Mouse (Mus musculus): ENCODE measurements at regions not wholly inside any gene's neighbourhood (a gene's known extent, or its start where the extent isn't known, plus 50 kb on each side); places are given as distances from the start of the nearest gene placed in this dataset.

DNA sequence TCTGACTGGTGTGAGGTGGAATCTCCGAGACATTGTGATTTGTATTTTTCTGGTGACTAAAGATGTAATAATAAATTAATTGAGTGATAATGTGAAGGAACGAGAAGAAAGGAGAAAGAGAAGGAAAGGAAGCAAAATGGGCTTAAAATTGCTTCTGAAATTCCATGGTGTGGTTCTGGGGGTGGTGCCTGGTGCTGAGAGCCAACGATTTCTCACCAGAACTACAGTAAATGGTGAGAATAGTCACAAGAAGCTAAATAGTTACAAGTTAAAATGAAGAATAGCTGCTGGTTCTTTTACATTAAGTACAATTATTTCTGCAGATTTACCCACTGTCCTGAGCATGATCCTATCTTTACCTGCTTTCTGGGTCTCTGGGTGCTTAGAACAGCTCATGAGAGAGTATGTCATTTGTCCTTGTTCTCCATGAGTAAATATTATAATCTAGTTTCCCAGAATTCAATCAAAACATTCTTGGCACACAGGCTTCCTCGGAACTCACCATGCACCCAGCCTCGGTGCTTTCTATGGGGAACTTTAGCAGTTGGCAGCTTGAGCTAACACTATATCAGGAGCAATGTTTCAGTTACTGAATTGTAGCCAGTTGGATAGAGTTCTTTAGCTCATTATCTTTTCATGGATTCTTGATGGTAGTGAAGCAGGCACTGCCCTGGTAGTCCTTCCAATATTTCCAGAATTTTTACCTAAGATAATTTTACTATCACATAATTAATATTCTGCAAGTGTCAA, 1198.6 kb downstream of the Epha7 start:
- DNase-seq = peak; percentile 9
- Histone ChIP-seq H3K4me1 (ENCODE audit: insufficient read depth) (no peaks in the 10 kb centered on the region), H3K4me2 (ENCODE audit: low read depth) (no peak overlapping the region), H3K27me3 (ENCODE audit: insufficient read depth, low read length) (no peaks in the 10 kb centered on the region), H3K9me3 (ENCODE audit: low read length) (no peaks in the 10 kb centered on the region), H3K9ac (no peak overlapping the region), H3K36me3 (ENCODE audit: insufficient read depth) (no peaks in the 10 kb centered on the region), H3K4me3 (ENCODE audit: low read depth, low read length) (no peak overlapping the region), H3K27ac (ENCODE audit: low read depth, low read length) (no peak overlapping the region)
- ATAC-seq = no peak
- TF ChIP-seq CTCF (IDR thresholded peaks at IDR 0.05; ENCODE audit: low read depth) = no peak
- 58% methylated on average over 5 of the region's 5 CpGs for WGBS

DNA sequence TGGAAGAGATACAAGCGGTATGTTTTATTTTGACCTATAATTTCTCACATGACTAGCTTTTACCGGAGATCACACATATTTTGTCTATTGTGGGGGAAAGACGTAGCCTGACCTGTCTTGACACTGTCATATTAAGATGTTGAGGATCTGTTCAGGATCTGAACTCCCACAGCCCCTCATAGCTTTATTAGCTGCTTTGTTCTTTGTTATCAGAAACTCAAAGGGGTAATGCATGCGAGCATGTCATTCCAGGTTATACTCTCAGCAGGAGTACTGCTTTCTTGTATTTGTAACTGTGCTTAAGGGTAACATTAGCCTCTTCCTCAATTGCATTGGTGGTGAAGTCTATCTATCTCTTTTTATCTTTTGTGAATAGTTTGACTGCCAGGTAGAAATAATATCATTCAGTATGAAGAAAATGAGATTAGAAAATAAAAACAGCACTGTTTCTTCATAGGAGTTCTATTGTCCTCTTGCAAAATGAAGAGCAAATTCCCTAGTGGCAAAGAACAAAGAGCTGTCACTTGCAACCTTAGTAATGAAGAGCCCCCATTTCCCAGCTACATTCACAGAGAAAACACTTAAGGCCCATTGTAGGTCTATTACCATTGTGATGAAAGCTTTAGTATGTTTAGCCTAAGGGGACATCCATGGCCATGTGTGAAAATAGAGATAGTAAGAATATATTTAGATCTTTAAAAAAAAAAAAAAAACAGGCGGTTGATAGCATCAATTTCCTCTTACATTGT, 1226.7 kb downstream of the Epha7 start:
- Histone ChIP-seq H3K9ac (no peak overlapping the region), H3K9me3 (ENCODE audit: low read length) (no peaks in the 10 kb centered on the region), H3K4me1 (ENCODE audit: insufficient read depth) (no peaks in the 10 kb centered on the region), H3K36me3 (ENCODE audit: insufficient read depth) (no peaks in the 10 kb centered on the region), H3K27me3 (ENCODE audit: insufficient read depth, low read length) (no peaks in the 10 kb centered on the region), H3K27ac (ENCODE audit: low read depth, low read length) (no peak overlapping the region), H3K4me3 (ENCODE audit: low read depth, low read length) (no peak overlapping the region), H3K4me2 (ENCODE audit: low read depth) (no peak overlapping the region)
- WGBS = 70% methylated on average over 5 of the region's 5 CpGs
- no peak for TF ChIP-seq CTCF (IDR thresholded peaks at IDR 0.05; ENCODE audit: low read depth)
- DNase-seq (no peak), ATAC-seq (no peak)

DNA sequence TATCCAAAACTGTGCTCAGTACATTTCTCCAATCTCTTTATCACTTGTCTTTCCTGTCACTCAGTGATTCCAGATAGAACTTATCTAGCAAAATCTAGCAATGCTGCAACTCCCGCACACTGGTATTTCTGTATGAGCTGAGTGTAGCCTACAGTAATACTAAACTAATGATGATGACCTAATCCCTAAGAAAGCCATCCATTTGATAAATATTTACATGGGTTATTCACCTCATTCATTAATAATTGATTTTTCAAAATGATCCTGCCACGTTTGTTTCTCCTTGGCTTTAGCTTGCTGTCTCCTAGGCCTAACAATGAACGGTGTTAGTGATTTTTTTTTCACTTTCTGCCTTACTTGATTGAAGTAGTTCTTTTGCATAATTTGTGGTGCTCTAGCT, 1252.1 kb downstream of the Epha7 start:
- DNase-seq = no peak
- Histone ChIP-seq H3K27ac (ENCODE audit: low read depth, low read length) (no peak overlapping the region), H3K9ac (no peak overlapping the region), H3K9me3 (ENCODE audit: low read length) (no peaks in the 10 kb centered on the region), H3K27me3 (ENCODE audit: insufficient read depth, low read length) (no peaks in the 10 kb centered on the region), H3K4me1 (ENCODE audit: insufficient read depth) (no peaks in the 10 kb centered on the region), H3K4me3 (ENCODE audit: low read depth, low read length) (no peak overlapping the region), H3K4me2 (ENCODE audit: low read depth) (no peak overlapping the region), H3K36me3 (ENCODE audit: insufficient read depth) (no peaks in the 10 kb centered on the region)
- no peak for ATAC-seq
- WGBS = 79% methylated on average over 3 of the region's 3 CpGs
- TF ChIP-seq CTCF (IDR thresholded peaks at IDR 0.05; ENCODE audit: low read depth) = no peak

DNA sequence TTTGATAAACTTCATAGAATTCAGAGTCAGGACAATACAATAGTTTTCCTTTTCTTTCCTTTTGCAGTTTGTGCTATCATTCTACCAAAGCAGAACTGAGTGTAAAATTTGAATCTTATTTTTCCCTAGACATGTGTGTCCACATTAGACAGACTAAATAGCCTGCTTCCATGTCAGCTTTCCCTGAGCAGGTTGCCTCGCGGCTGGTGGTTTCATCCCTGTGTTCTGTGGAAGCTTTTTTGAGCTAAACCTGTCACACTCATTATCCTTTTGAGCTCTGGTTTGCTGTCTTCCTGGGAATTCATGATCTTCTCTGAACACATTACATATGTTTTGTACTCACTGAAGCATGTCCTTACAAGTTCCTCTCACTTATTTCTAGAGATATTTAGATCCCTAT, 1286.2 kb downstream of the Epha7 start:
- TF ChIP-seq CTCF (IDR thresholded peaks at IDR 0.05; ENCODE audit: low read depth) = no peak
- H3K9me3 ChIP-seq (ENCODE audit: low read length) = no peaks in the 10 kb centered on the region
- no peaks in the 10 kb centered on the region for H3K27me3 ChIP-seq (ENCODE audit: insufficient read depth, low read length)
- 83% methylated on average over 2 of the region's 2 CpGs for WGBS
- H3K9ac ChIP-seq = no peak overlapping the region
- no peaks in the 10 kb centered on the region for H3K36me3 ChIP-seq (ENCODE audit: insufficient read depth)
- H3K4me1 ChIP-seq (ENCODE audit: insufficient read depth) = no peaks in the 10 kb centered on the region
- H3K4me2 ChIP-seq (ENCODE audit: low read depth) = no peak overlapping the region
- H3K4me3 ChIP-seq (ENCODE audit: low read depth, low read length) = no peak overlapping the region
- ATAC-seq = no peak
- no peak overlapping the region for H3K27ac ChIP-seq (ENCODE audit: low read depth, low read length)
- DNase-seq = no peak

DNA sequence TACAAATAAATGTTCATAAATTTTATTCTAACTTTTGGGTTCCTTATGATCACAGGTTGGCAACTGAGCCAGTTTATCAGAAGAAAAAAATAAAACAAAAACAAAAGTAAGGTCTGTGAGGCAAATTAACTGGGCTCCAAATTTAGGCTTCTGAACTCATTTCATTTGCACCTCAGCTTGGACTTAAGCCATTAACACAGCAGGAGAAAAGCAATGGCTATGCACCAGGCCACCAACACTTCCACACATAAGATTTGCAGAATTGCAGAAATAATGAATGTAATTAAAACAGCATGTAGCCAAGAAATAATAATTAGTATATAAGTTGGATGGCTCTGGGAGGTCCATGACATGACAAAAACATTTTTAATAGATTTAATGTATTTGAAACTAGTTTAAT, 1320.1 kb downstream of the Epha7 start:
- H3K4me2 ChIP-seq (ENCODE audit: low read depth) = no peak overlapping the region
- H3K4me1 ChIP-seq (ENCODE audit: insufficient read depth) = no peaks in the 10 kb centered on the region
- no peak overlapping the region for H3K4me3 ChIP-seq (ENCODE audit: low read depth, low read length)
- DNase-seq = peak; percentile 1
- no peak for TF ChIP-seq CTCF (IDR thresholded peaks at IDR 0.05; ENCODE audit: low read depth)
- no peak overlapping the region for H3K27ac ChIP-seq (ENCODE audit: low read depth, low read length)
- H3K36me3 ChIP-seq (ENCODE audit: insufficient read depth) = no peaks in the 10 kb centered on the region
- no peaks in the 10 kb centered on the region for H3K27me3 ChIP-seq (ENCODE audit: insufficient read depth, low read length)
- no peak for ATAC-seq
- H3K9ac ChIP-seq = no peak overlapping the region
- no peaks in the 10 kb centered on the region for H3K9me3 ChIP-seq (ENCODE audit: low read length)

All from forebrain, postnatal 0 days (tissue).